Mouse (Mus musculus) E14TG2a.4 (cell line): ENCODE measurements around the gene Rxylt1.

ENCODE experiments used
- CTCF ChIP-seq: conservative IDR thresholded peaks from 2 replicates; pipeline ENCODE4 v1.5.1; 2014; ENCODE audit warnings: low read length
- NANOG ChIP-seq: IDR thresholded peaks from 2 replicates; pipeline ENCODE4 v1.6.1; 2014; ENCODE audit warnings: borderline replicate concordance, low read length, mixed read lengths

- TF ChIP-seq CTCF (no peak), NANOG (peak; percentile 14; the same call in 1 of the 2 replicates)
Measured at GRCm38 (mm10) chr10:122096980-122097844, at the start of gene Rxylt1.
